In genomic region chr15:8568645-8569528, GRCm38 (mm10) we compare ENCODE assay signal across 8 mouse cellular contexts. TPM values are rescaled to one million over a fixed set of nuclear protein-coding genes. Genes with fewer than 3 reads are reported as not detected.
DNase-seq lines count a peak whose midpoint lies in the region; ATAC-seq and TF ChIP-seq lines count a peak whose summit lies in the region.

No protein-coding gene starts in this region.

- ATAC-seq in forebrain, embryonic 14.5 days: peak; percentile 94
- peak; percentile 74 for ATAC-seq in liver, embryonic 16.5 days (ENCODE audit: low read depth)
- peak; percentile 90 for ATAC-seq in neural tube, embryonic 12.5 days (ENCODE audit: low FRiP score, low read depth)
- ATAC-seq in stomach, postnatal 0 days (ENCODE audit: low FRiP score, low TSS enrichment): peak; percentile 93

- peak overlapping the region; percentile 81 for H3K4me2 ChIP-seq in forebrain, embryonic 14.5 days (ENCODE audit: low read length)
- peak overlapping the region; percentile 91 for H3K4me2 ChIP-seq in liver, embryonic 16.5 days (ENCODE audit: low read depth, low read length)
- peak overlapping the region; percentile 94 for H3K4me2 ChIP-seq in neural tube, embryonic 12.5 days (replicated peaks)
- peak overlapping the region; percentile 82 for H3K4me2 ChIP-seq in stomach, postnatal 0 days (replicated peaks; ENCODE audit: low read depth)

- TF ChIP-seq EP300 in stomach, postnatal 0 days (optimal IDR thresholded peaks at IDR 0.05): no peak

- H3K4me1 ChIP-seq in E14TG2a.4 (replicated peaks; ENCODE audit: low read depth, low read length): peaks cover 16% of the 10 kb centered on the region
- peaks cover 7% of the 10 kb centered on the region for H3K4me1 ChIP-seq in forebrain, embryonic 14.5 days (ENCODE audit: control insufficient read depth, insufficient read depth, low read length)
- peaks cover 13% of the 10 kb centered on the region for H3K4me1 ChIP-seq in liver, embryonic 16.5 days (ENCODE audit: control insufficient read depth, low read depth, low read length)
- peaks cover 7% of the 10 kb centered on the region; the same call in 1 of the 2 replicates for H3K4me1 ChIP-seq in neural tube, embryonic 12.5 days
- H3K4me1 ChIP-seq in stomach, postnatal 0 days (replicated peaks; ENCODE audit: control insufficient read depth, insufficient read depth): no peaks in the 10 kb centered on the region; the same call in 1 of the 2 replicates

- H3K9ac ChIP-seq in forebrain, embryonic 14.5 days (ENCODE audit: low read length): peak overlapping the region; percentile 62
- peak overlapping the region; percentile 24; the same call in 1 of the 2 replicates for H3K9ac ChIP-seq in liver, embryonic 16.5 days (ENCODE audit: low read depth, low read length)
- H3K9ac ChIP-seq in neural tube, embryonic 12.5 days: peak overlapping the region; percentile 54
- H3K9ac ChIP-seq in stomach, postnatal 0 days (ENCODE audit: low read length): peak overlapping the region; percentile 65

- H3K4me3 ChIP-seq in E14TG2a.4 (replicated peaks; ENCODE audit: low read length): peak overlapping the region; percentile 85
- peak overlapping the region; percentile 53 for H3K4me3 ChIP-seq in forebrain, embryonic 14.5 days (ENCODE audit: low read depth, low read length)
- H3K4me3 ChIP-seq in liver, embryonic 16.5 days (ENCODE audit: low read depth, low read length): peak overlapping the region; percentile 65
- H3K4me3 ChIP-seq in neural tube, embryonic 12.5 days: peak overlapping the region; percentile 58
- H3K4me3 ChIP-seq in stomach, postnatal 0 days (ENCODE audit: low read depth, low read length): peak overlapping the region; percentile 52

- TF ChIP-seq CTCF in E14TG2a.4 (conservative IDR thresholded peaks at IDR 0.05; ENCODE audit: low read length): no peak
- no peak for TF ChIP-seq CTCF in stomach, postnatal 0 days (IDR thresholded peaks at IDR 0.05; ENCODE audit: low read depth)

- peak; percentile 36 for DNase-seq in c-Kit-positive CD71-negative TER-119-negative erythroid progenitor cells, embryonic 14.5 days (ENCODE audit: low read depth)
- peak; percentile 85 for DNase-seq in forebrain, embryonic 14.5 days (ENCODE audit: low spot score)
- peak; percentile 83 to 86 for DNase-seq in heart, postnatal 10 days
- peak; percentile 87 for DNase-seq in large intestine, adult 2 months (ENCODE audit: low read depth, low spot score)
- peak; percentile 93 for DNase-seq in stomach, postnatal 0 days (ENCODE audit: low spot score)

- H3K36me3 ChIP-seq in E14TG2a.4 (ENCODE audit: insufficient read depth, low read length): no peaks in the 10 kb centered on the region
- H3K36me3 ChIP-seq in forebrain, embryonic 14.5 days (ENCODE audit: control insufficient read depth, insufficient read depth, low read length): no peaks in the 10 kb centered on the region
- H3K36me3 ChIP-seq in liver, embryonic 16.5 days (ENCODE audit: control insufficient read depth, insufficient read depth): no peaks in the 10 kb centered on the region
- H3K36me3 ChIP-seq in neural tube, embryonic 12.5 days: no peaks in the 10 kb centered on the region
- H3K36me3 ChIP-seq in stomach, postnatal 0 days (ENCODE audit: control insufficient read depth, insufficient read depth, low read length): no peaks in the 10 kb centered on the region

- peaks cover 11% of the 10 kb centered on the region; the same call in 1 of the 2 replicates for H3K27me3 ChIP-seq in E14TG2a.4 (ENCODE audit: insufficient read depth, low read length)
- H3K27me3 ChIP-seq in forebrain, embryonic 14.5 days (replicated peaks; ENCODE audit: control insufficient read depth, insufficient read depth, low read length): no peaks in the 10 kb centered on the region
- H3K27me3 ChIP-seq in liver, embryonic 16.5 days (ENCODE audit: control insufficient read depth, insufficient read depth, low read depth, low read length): peaks cover 14% of the 10 kb centered on the region
- H3K27me3 ChIP-seq in neural tube, embryonic 12.5 days (replicated peaks): peaks cover 10% of the 10 kb centered on the region
- H3K27me3 ChIP-seq in stomach, postnatal 0 days (ENCODE audit: control insufficient read depth, insufficient read depth, low read length): no peaks in the 10 kb centered on the region

- 0 out of 2 replicates have a peak overlapping the region, but pooled peaks have one; percentile 24 for H3K27ac ChIP-seq in forebrain, embryonic 14.5 days (ENCODE audit: low read depth, low read length)
- H3K27ac ChIP-seq in liver, embryonic 16.5 days (ENCODE audit: low read length): 0 out of 2 replicates have a peak overlapping the region, but pooled peaks have one; percentile 41
- no peak overlapping the region for H3K27ac ChIP-seq in neural tube, embryonic 12.5 days
- peak overlapping the region; percentile 94 for H3K27ac ChIP-seq in stomach, postnatal 0 days (replicated peaks)

- intact Hi-C loops in heart, postnatal 10 days (cut with DNase I): no loop called here

- no peaks in the 10 kb centered on the region for H3K9me3 ChIP-seq in E14TG2a.4 (ENCODE audit: low read length)
- no peaks in the 10 kb centered on the region for H3K9me3 ChIP-seq in forebrain, embryonic 14.5 days (replicated peaks; ENCODE audit: control insufficient read depth, low read length)
- no peaks in the 10 kb centered on the region for H3K9me3 ChIP-seq in liver, embryonic 16.5 days (replicated peaks; ENCODE audit: control insufficient read depth, low read length)
- H3K9me3 ChIP-seq in neural tube, embryonic 12.5 days: no peaks in the 10 kb centered on the region
- no peaks in the 10 kb centered on the region for H3K9me3 ChIP-seq in stomach, postnatal 0 days (ENCODE audit: control insufficient read depth, low read length)

- WGBS in forebrain, embryonic 14.5 days: under 1% methylated on average over 56 of the region's 61 CpGs
- under 1% methylated on average over 58 of the region's 61 CpGs for WGBS in large intestine, adult 2 months
- WGBS in liver, embryonic 16.5 days (ENCODE audit: insufficient replicate concordance): under 1% methylated on average over 61 of the region's 61 CpGs
- under 1% methylated on average over 61 of the region's 61 CpGs for WGBS in neural tube, embryonic 12.5 days
- WGBS in stomach, postnatal 0 days: under 1% methylated on average over 61 of the region's 61 CpGs

RNA-seq across cellular contexts. Expression of gene Gm2310, which starts 49.1 kb away (rescaled TPM):
- not detected in 2 replicates for polyA plus RNA-seq in forebrain, embryonic 14.5 days (2014; fragmentation: Nextera tagmentation; extraction: Ambion mirVana)
- total RNA-seq in heart, postnatal 10 days (2021): not detected
- not detected in 2 replicates for polyA plus RNA-seq in large intestine, adult 2 months (2012; rRNA removed)
- polyA plus RNA-seq in liver, embryonic 16.5 days (2015; fragmentation: Nextera tagmentation; extraction: Ambion mirVana): not detected in 2 replicates
- not detected in 2 replicates for polyA plus RNA-seq in neural tube, embryonic 12.5 days (2016; fragmentation: Nextera tagmentation; extraction: Ambion mirVana)
- not detected in 2 replicates for polyA plus RNA-seq in stomach, postnatal 0 days (2015; fragmentation: Nextera tagmentation; extraction: Ambion mirVana)

Comparison
In these comparisons a context has a peak if more than half of its experiments do, and no peak if none do; other contexts are left out.
1. DNase-seq: peak in every context shown above with its lines; median percentile 93 in stomach, postnatal 0 days; 87 in large intestine, adult 2 months; 85 in forebrain, embryonic 14.5 days; 84 in heart, postnatal 10 days; 36 in c-Kit-positive CD71-negative TER-119-negative erythroid progenitor cells, embryonic 14.5 days.